Mouse (Mus musculus) erythroblast, embryonic 14.5 days (primary cell): ENCODE data around the gene Tesk2.

ENCODE experiments used
- GATA1 ChIP-seq: IDR thresholded peaks from 2 replicates; pipeline ENCODE4 v1.6.1; 2012; ENCODE audit warnings: low read length, inconsistent platforms, mixed read lengths
- TAL1 ChIP-seq: IDR thresholded peaks from 3 replicates; pipeline ENCODE4 v1.6.1; 2012; ENCODE audit warnings: low read length, inconsistent platforms, mixed read lengths

GRCm38 (mm10) chr4:116776391-116776790 lies 55.6 kb downstream of the Tesk2 start:
- TF ChIP-seq TAL1 (no peak), GATA1 (no peak)
